Mouse (Mus musculus) left cerebral cortex, adult 9 months (tissue): ENCODE measurements around the gene Stra8.

ENCODE experiments used
- DNase-seq, 2 experiments: peaks; one replicate each; pipeline ENCODE4 v3.0.0; 2022; ENCODE audit warnings: low spot score in 2 of 2

Stra8 gene

DNA sequence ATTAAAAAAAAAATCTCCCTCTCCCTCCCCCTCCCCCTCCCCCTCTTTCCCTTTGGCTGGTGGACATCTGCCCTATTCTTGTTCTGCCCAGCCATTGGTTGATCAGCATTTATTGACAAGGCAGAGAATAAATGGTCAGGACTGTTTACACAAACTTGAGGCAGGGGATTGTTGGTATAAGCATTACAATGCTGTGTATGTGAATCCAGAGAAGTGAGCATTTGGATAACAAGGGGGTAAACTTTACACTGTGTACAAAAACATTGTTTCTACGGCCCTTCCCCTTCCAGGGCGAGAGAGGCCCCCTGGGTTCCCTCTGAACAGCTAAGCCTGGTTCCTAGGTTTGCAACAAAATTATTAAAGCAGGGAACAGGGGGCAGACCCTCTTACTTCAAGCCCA is 21.5 kb downstream of the Stra8 start:
- DNase-seq = no peak

DNA sequence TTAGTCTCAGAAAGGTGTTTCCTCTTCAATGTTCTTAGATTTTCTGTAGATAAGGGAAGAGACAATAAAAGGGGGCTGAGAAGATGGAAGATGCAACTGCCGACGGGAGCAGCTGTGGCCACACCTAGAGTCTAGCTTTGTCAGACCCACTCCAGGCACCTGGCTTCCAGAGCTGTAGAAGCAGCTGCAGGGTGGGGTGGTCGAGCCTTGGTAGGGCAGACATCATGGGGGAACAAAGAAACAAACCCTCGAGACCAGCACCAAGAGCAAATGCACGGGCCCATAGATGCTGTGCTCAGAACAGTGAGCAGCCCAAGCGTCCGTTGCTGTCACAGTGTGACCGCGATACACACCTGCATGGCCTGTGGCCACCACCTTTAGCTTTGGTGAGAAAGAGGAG is 22.5 kb downstream of the Stra8 start:
- DNase-seq = no peak

DNA sequence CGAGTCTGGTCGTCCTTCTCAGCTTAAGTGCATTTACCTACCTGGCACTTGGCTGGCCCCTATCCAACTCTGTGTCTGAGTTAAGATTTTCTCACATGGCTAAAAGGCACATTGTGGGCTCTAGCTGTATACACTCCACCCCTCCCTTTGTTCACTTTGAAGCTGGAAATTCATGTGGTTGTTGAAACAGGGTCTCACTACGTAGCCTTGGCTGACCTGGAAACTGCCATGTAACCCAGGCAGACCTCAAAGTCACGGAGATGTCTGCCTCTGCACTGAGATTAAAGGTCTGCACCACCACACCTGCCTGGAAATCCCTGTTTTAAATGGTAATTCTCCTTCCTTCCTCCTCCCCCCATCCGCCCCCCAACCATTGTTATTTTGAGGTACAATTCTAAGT is 23.5 kb downstream of the Stra8 start:
- DNase-seq = no peak

DNA sequence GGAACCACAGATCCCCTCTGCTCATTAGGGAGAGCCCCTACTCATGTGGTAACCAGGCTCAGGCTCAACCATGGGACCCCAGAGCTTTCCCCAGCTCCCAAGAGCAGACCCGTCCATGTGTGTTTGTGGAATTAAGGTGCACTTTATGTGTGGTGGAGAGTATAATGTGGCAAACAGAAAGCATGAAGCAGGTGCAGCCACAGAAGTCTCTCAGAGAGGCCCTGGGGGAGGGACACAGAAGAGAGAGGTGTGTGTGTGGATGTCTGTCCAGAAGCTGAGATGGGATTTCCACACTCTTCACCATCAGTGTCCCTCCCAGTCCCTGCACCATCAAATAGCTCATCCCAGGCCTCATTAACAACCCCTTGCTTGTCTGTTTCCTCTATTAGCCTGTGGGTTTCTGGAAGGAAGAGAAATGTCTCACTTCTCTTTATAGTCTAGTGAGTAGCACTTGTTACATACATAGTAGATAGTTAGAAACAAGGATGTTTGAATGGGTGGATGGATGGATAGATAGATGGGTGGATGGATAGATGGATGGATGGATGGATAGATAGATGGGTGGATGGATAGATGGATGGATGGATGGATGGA is 26.6 kb downstream of the Stra8 start:
- no peak for DNase-seq

DNA sequence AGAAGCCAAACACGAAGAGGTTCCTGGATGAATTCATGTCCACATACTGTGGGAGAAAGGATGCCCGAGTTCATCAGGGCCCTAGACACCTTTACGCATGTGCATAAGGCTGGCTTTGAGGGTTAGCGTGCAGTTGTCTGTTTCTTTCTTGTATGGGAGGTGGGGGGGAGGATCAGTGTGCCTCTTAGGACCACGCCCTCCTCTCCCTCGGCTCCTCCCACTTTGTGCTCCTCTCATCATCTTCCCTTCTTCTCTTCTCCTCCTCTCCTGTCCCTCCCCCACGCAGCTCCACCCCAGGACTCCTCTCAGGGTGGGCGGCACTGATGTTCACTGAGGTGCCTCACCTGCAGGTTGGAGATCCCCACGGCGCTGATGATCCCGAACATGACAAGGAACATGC is 28.5 kb downstream of the Stra8 start:
- peak in 1 of 2 experiments; percentile 10 for DNase-seq

DNA sequence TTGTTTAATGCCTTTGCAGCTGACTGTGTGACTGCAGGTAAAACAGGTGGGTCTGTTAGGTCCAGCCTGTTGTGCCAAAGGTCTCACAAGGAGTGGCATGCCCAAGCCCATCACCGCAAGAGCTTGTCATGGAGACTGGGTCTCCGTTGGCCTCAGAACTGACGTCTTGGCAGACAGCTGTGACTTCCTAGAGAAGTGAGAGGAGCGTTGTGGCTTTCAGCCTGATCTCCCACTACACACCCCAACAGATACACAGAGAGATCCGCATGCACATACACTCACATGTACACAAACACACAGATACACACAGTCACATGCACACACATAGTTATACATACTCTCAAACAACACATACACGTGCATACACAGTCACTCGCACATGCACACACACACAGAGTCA is 31.6 kb downstream of the Stra8 start:
- no peak for DNase-seq

DNA sequence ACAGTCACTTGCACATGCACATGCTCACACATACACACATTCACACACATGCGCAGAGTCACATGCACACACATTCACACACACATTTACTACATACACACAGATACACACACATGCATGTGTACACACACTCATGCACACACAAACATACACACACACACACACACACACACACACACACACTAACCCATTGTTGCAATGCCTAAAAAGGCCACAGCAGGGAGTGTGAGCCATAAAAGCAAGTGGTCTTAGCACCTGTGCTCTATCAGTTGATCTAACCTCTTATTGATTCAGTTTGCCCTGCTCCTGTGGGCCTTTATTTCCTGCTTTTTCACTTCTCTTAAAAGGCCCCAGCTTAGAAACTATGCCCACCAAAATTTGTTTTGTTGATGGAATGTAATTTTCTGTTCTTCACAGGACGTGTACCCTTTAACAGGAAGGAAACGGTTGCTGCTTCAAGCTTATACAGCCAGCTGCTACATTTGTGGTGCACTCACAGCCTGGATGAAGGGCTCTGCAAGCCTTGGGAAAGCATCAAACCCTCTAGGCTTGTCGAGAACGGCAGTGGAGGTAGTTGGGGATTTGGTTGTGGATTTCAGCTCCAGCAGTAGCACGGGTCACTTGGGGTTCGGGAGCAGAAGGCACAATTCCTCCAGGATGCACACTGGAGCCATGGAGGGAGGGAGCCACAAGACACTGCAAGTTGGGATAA is 32.1 kb downstream of the Stra8 start:
- no peak for DNase-seq

DNA sequence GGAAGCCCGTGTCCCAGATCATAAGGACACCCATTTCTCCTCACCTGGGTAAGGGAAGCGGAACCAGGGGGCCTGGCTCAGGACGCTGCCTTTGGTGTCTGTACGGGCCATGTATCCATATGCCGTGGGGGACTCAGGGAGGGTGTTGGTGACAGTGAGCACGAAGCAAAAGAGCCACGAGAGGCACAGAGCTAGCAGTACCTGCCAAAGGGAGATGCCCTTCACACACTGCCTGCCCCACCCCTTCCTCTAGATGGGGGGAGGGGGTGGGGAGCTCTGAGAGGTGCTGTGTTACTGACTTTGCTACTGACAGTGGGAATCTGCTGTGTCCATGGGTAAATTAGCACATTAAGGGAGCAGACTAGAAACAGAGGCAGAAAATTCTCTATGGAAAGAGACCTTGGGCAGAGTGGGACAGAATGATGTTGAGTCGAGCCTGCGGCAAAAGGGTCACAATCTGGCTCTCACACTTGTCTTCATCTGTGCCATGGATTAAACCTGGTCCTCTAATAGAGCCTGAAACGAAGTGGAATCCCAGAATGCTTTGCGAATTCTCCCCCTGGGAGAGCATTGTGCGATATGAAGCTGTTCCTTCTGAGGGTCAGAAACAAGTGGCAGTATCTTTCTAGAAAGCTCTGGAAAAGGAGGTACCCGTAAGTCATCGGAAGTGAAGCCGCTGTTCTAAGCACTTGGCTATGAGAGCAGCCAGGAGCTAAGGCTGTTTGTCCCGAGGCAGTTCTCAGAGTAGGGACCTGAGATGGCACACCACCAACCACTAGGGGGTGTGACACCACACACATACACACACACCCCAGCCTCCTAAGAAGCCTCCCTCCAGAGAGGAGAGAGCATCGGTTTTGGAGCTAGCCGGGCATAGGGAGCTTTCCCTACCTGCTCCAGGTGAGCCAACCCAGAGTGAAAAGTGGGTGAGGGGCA is 35.2 kb downstream of the Stra8 start:
- no peak for DNase-seq

DNA sequence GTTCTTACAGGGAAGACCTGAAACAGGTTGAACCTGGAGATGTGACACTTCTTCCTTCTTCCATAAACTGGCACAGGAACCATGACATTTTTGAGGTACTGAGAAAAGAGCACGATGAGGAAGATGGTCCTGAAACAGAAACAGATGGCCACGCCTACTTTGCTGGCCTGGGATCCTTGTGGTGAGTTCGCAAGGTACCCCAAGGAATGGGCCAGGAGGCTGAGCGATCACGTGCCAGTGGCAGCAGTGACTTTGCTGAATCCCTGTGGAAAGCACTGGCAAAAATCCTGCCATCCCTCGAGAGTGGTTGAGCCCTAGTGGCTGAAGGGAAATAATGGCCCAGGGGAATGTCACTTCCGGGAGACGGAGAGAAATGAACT is 35.9 kb downstream of the Stra8 start:
- no peak for DNase-seq

DNA sequence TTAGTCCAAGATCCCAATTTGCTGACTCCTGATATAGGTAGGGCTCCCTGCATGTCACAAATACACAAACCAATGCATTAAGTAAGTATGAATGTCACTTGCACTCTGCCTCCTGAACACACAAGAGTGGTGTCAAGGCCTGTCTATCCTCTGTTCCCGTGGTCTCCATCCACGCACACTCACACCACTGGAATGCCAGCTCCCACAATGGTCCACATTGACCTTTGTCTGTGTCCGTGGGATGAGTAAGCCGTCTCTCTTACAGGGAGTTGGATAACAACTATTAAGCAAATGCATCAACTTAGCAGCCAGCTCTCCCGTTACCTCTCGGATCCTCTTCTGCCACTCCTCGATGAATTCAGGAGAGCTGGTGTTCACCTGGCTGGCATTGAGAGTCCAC is 39.2 kb downstream of the Stra8 start:
- no peak for DNase-seq

DNA sequence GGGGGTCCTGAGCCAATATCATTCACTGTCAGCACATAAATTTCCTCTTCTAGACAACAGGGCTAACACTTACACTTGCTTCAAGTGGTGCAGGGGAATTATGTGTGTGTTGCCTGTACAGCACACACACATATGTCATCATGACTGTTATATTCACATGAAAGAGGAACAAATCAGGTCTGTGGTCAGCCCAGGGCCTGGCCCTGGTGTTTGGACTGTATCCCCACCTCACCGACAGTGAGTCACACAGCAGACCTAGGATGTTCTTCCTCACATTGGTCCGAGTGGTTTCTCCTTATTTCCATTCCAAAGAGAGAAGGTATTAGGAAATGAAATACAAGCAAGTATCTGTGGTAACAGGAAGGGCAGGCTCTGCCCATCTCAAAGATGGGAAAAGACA is 44.6 kb downstream of the Stra8 start:
- DNase-seq = no peak

DNA sequence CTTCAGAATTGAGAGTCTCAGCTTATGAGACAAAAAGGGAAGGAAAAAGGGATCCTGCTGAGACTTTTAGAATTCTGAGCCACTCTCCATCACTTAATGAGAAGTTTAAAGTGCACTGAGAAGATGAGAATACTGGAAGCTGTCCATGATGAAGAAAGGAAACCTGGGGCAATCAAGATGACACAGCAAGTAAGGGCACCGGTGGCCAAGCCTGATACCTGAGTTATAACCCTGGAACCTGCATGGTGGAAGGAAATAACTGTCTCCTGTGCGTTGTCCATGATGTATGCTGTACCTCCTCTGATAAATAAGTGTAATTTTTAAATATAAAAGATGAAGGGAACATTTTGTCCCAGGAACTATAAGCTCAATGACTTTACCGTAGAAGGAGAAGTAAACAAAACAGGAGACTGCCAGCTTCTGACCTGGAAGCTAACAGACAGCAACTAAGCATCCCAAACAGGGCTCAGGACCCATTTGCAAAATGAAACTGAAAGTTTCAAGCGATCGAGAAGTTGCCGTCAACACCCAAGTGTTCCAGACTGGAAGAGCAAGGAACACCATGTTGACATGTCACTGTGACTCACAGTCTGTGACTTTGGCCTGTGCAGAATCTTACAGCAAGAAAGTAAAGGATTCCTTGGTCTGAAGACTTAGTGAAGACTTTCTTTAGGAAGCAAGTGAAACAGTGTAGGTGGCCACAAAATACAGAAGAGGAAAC is 46.0 kb downstream of the Stra8 start:
- DNase-seq = no peak

DNA sequence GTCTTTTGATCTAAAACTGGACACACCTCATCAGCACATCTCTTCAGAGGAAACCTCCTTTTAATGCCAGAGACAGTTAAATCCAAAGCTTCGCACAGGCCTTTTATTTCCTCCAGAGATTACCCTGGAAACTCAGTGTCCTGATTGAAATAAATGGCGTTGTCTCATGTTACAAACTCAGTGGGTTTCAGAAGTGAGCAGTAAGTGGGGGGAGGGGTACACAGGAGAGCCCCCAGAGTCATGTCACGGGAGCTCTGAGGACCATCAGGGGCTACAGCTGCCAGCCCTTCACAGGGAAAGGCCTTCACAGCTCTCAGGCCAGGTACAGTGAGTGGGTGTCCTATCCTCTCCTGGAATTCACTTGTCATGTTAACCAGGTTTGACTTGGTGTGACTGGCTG is 51.2 kb downstream of the Stra8 start:
- DNase-seq = no peak

DNA sequence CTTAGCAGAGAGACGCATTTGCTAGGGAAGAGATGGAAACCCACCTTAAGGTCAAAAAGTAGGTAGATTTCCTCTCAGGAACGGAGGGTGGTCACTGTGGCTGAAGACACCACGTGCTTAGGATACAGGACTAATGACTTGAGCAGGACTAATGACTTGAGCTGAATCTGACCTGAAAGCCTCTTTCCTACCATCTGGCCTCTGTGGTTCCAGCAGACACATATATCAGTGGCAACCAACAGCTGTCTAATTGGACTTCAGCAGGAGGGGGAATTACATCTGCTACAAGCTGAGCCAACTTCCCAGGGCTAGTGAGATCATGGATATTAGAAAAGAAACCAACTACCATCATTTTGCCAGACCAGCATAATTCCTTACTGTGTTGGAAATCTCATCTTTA is 59.3 kb downstream of the Stra8 start:
- no peak for DNase-seq

DNA sequence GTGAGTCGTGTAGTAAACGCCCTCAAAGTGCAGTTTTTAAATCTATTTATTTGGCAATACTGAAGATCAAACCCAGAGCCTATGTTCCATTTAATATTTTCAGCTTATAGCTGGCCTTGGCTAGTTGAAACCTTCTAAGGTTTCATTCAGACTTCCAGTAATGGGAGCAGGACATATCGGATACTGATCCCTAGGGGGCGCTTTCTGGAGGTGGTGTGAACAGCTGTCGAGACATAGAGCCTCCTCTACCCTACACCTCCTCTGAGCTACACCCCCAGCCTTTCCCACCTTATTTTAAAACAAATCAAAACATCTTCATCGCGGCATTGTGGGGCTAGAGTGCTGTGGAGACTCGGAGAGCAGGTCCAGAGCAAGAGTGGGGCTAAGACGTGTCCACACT is 60.7 kb downstream of the Stra8 start:
- no peak for DNase-seq

DNA sequence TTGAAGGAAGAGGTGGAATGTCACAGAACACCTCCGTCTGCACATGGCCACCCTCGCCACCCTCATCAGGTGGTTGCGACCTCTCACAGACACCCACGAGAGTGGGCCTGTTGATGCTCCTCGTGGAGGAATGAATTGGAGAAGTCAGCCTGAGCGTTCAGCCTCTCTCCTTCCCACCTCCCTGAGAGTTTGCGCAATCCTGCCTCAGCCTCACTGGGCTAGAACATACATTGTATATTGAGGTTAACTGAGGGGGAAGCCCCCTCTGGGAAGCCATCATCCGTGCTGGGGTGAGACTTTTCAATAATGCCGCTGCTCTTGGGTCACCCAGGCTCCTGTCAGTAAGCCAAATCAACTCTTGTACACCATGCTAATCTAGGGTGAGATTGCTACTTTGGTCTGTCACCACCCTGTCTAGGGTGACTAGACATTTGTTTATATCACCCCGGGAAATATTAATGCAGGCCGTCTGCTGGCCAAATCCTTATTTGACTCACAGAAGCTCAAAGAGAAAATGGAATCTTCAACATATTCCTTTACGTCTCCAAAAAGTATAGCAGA is 67.2 kb downstream of the Stra8 start:
- no peak for DNase-seq

DNA sequence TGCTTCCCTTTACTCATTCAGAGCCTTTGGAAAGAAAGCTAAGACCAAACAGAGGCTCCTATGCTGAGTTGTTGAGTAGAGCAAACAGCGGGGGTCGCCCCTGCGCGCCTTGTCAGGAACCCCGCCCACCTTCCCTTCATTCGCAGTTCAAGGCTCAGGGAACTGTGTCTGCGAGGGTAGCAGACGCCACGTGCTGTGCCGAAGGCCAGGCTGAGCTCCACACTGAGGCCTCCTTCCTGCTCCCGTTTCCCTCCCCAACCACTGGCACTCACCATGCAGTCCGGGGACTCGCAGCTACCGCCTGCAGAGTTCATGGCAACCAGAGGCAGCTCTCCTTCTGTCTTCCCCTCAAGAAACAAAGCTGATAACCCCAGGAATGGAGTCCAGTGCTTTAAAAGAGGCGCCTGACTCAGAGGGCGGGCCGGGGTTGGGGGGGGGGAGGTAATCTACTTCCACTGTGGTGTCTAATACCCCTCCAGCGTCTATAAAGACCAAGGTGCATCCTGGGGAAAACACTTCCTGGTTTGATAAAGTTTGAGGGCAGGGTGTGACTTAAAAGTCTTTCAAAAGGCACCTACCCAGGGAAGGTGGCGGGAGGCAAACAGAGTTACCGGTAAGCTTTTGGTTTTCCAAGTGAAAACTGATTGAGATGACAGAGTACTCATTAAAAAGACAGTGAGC is 68.3 kb downstream of the Stra8 start, which contains the start of gene Slc23a4:
Slc23a4 (minus strand) TSS at position 324 of the 681 bp plus-strand sequence.
- no peak for DNase-seq
